Mouse (Mus musculus): ENCODE data around the gene Arhgap44. TPM values are rescaled to one million over a fixed set of nuclear protein-coding genes. Genes with fewer than 3 reads are reported as not detected.

The Arhgap44 gene
- polyA plus RNA-seq, 1 experiment from 2014 or later, result 4.2 TPM

DNA sequence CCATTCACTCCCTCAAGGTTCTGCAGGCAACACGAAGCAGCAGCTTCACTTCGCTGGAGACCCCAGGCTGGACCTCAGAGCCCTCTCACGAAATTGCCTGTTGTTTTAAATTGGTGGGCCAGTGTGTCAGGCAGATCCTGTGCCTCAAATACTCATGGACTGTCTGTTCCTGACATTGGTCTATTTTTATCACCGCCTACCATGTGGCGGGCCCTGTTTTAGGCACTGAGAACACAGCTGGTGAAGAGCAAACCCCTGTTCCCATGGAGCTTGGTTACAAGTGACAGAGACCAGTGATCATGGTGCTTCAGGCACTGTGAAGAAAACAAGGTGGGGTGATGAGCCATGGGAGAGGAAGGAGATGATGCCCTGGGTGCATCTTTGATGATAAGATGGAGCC lies 93.2 kb downstream of the Arhgap44 start:
- no peaks in the 10 kb centered on the region for H3K4me1 ChIP-seq (ENCODE audit: control insufficient read depth, insufficient read depth, low read length)
- H3K9ac ChIP-seq (ENCODE audit: low read depth, low read length), result no peak overlapping the region
- no peaks in the 10 kb centered on the region for H3K36me3 ChIP-seq (ENCODE audit: control insufficient read depth, insufficient read depth, low read length)
- no peak for ATAC-seq
- no peak overlapping the region for H3K4me3 ChIP-seq (ENCODE audit: low read length)
- WGBS, result 89% methylated on average over 5 of the region's 5 CpGs
- H3K27ac ChIP-seq (ENCODE audit: low read length), result no peak overlapping the region
- no peaks in the 10 kb centered on the region for H3K9me3 ChIP-seq (ENCODE audit: control insufficient read depth, low read length)
- no peaks in the 10 kb centered on the region for H3K27me3 ChIP-seq (replicated peaks; ENCODE audit: control insufficient read depth, insufficient read depth, low read length)
- no peak overlapping the region for H3K4me2 ChIP-seq (ENCODE audit: low read depth, low read length)

DNA sequence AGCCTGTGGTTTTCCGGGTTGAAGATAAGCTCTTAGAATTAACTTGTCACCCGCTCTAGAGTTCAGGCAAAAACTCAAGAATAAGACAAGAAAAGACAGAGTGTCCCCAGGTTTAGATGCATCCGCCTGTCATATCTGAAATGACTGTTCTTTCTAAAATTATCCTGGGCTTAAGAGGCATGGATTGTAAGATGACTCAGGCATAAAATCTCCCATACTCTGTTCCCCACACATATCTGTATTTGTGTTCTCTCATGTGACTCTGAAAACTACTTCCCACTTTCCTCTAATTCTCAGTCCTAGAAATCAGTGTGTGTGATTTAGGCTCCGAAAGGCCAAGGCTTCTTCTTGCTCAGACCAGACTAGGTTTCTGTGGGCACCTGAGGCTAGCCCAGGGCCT lies 93.7 kb downstream of the Arhgap44 start:
- Histone ChIP-seq H3K9ac (ENCODE audit: low read depth, low read length) (no peak overlapping the region), H3K27ac (ENCODE audit: low read length) (no peak overlapping the region), H3K9me3 (ENCODE audit: control insufficient read depth, low read length) (no peaks in the 10 kb centered on the region), H3K4me1 (ENCODE audit: control insufficient read depth, insufficient read depth, low read length) (no peaks in the 10 kb centered on the region), H3K36me3 (ENCODE audit: control insufficient read depth, insufficient read depth, low read length) (no peaks in the 10 kb centered on the region), H3K4me3 (ENCODE audit: low read length) (no peak overlapping the region), H3K27me3 (replicated peaks; ENCODE audit: control insufficient read depth, insufficient read depth, low read length) (no peaks in the 10 kb centered on the region), H3K4me2 (ENCODE audit: low read depth, low read length) (no peak overlapping the region)
- WGBS, result 91% methylated on average over 4 of the region's 4 CpGs
- ATAC-seq, result no peak

DNA sequence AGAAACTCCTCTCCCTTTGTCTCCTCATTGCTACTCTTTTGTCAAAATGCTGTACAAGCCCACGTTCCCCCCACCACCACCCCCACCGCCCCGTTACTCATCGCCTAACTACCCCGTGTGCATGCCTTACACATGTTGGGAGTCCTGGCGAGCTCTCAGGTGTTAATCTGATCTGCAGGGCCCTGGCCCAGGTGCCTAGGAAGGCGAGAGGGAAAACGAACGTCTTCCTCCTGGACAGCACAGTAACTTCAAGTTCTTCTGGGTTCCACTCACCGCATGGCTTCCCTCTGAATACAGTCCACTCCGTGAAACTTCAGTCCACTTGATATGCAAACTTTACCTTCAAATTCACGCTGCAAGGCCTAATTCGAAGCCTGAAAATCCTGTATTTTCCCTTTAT lies 97.6 kb downstream of the Arhgap44 start:
- Histone ChIP-seq H3K27ac (ENCODE audit: low read length) (no peak overlapping the region), H3K4me3 (ENCODE audit: low read length) (no peak overlapping the region), H3K27me3 (replicated peaks; ENCODE audit: control insufficient read depth, insufficient read depth, low read length) (no peaks in the 10 kb centered on the region), H3K9me3 (ENCODE audit: control insufficient read depth, low read length) (no peaks in the 10 kb centered on the region), H3K4me1 (ENCODE audit: control insufficient read depth, insufficient read depth, low read length) (no peaks in the 10 kb centered on the region), H3K4me2 (ENCODE audit: low read depth, low read length) (no peak overlapping the region), H3K36me3 (ENCODE audit: control insufficient read depth, insufficient read depth, low read length) (no peaks in the 10 kb centered on the region), H3K9ac (ENCODE audit: low read depth, low read length) (no peak overlapping the region)
- WGBS, result 86% methylated on average over 13 of the region's 13 CpGs
- no peak for ATAC-seq

DNA sequence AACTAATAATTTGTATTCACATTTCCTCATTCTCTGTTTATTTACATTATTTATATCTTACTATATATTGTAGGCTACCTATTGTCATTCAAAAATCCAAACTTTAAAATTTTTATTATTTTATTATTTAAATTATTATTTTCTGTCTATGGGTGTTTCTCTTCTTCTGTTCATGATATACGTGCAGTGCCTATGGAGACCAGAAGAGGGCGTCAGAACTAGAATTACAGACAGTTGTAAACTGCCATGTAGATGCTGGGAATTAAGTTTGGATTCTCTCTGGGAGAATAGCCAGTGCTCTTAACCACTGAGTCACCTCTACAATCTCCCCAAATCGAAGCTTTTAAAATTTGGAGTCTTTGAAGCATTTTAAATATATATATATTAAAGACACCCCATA lies 101.3 kb downstream of the Arhgap44 start:
- H3K9ac ChIP-seq (ENCODE audit: low read depth, low read length), result no peak overlapping the region
- H3K36me3 ChIP-seq (ENCODE audit: control insufficient read depth, insufficient read depth, low read length), result no peaks in the 10 kb centered on the region
- H3K4me3 ChIP-seq (ENCODE audit: low read length), result no peak overlapping the region
- H3K27me3 ChIP-seq (replicated peaks; ENCODE audit: control insufficient read depth, insufficient read depth, low read length), result no peaks in the 10 kb centered on the region
- H3K4me2 ChIP-seq (ENCODE audit: low read depth, low read length), result no peak overlapping the region
- H3K9me3 ChIP-seq (ENCODE audit: control insufficient read depth, low read length), result no peaks in the 10 kb centered on the region
- H3K4me1 ChIP-seq (ENCODE audit: control insufficient read depth, insufficient read depth, low read length), result no peaks in the 10 kb centered on the region
- WGBS, result 60% methylated on average over 3 of the region's 3 CpGs
- H3K27ac ChIP-seq (ENCODE audit: low read length), result no peak overlapping the region
- no peak for ATAC-seq

DNA sequence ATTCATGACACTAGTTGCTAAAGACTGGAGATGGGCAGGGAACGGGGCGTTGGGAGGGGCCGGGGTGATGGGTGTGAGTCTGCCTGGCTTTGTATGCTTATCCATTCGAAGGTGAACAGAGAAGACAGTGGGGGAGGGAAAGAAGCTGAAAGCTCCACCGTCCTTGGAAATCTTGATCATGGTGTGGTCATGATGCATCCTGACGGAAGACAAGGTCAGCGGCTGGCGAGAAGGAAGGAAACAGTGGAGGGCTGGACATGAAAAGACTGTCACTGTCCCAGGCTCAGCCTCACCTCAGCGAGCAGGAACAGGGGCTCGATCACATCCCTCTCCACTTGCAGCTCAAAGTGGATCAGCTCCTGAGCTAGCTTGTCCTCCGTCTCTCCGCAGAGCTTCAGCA lies 103.2 kb downstream of the Arhgap44 start:
- H3K36me3 ChIP-seq (ENCODE audit: control insufficient read depth, insufficient read depth, low read length), result no peaks in the 10 kb centered on the region
- no peak overlapping the region for H3K9ac ChIP-seq (ENCODE audit: low read depth, low read length)
- no peak overlapping the region for H3K4me3 ChIP-seq (ENCODE audit: low read length)
- no peaks in the 10 kb centered on the region for H3K4me1 ChIP-seq (ENCODE audit: control insufficient read depth, insufficient read depth, low read length)
- no peak overlapping the region for H3K27ac ChIP-seq (ENCODE audit: low read length)
- H3K4me2 ChIP-seq (ENCODE audit: low read depth, low read length), result no peak overlapping the region
- no peaks in the 10 kb centered on the region for H3K27me3 ChIP-seq (replicated peaks; ENCODE audit: control insufficient read depth, insufficient read depth, low read length)
- WGBS, result 92% methylated on average over 12 of the region's 12 CpGs
- H3K9me3 ChIP-seq (ENCODE audit: control insufficient read depth, low read length), result no peaks in the 10 kb centered on the region
- no peak for ATAC-seq

DNA sequence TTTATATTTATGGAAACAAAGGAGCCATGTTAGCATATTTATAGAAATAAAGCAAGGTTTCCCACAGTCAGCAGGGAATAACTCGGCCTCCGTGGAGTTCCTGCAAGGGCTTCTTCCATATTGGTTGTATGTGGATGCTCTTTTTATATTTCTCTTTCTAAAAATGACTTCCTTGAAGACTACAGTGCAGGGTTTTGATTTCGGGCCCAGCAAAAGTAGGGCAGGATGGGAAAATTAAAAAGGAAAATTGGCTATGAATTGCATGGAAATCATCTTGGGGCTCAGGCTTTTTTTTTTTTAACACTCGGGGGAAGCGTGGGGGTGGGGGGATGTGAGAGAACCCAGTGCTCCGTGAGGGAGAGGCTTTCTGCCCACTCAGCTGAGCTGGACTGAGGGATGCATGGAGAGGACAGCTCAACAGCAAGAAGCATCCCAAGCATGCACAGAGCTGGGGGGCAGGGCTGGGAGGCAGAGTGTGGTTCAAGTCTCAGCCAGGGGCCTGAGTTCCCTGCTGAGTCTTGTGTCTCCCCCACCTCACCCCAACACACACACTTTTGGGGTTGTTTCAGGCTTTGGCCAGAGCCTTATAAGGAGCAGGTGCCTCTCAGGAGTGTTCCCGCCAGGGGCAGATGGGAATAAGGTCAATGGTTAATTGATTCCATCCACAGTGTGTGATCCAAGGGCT lies 104.4 kb downstream of the Arhgap44 start:
- H3K36me3 ChIP-seq (ENCODE audit: control insufficient read depth, insufficient read depth, low read length), result no peaks in the 10 kb centered on the region

DNA sequence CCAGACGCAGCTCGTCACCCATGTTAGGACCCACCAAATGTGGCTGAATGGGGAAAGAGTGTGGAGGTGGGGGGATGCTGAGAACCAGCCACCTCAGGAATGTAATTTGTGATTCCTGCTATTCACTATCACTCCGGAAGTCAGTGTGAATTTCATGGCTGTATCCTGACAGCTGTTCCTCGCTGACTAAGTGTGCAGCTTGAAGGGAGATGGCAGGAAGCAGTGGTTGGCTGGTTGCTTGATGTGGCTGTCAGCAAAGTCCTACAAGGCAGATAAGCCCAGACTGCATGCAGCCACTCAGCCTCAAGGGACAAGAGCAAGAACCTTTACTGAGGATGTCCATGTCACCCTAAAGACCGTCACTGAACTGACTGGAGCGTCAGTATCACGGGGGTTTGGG lies 107.2 kb downstream of the Arhgap44 start:
- H3K9me3 ChIP-seq (ENCODE audit: control insufficient read depth, low read length), result no peaks in the 10 kb centered on the region
- H3K36me3 ChIP-seq (ENCODE audit: control insufficient read depth, insufficient read depth, low read length), result no peaks in the 10 kb centered on the region
- no peaks in the 10 kb centered on the region for H3K4me1 ChIP-seq (ENCODE audit: control insufficient read depth, insufficient read depth, low read length)
- no peaks in the 10 kb centered on the region for H3K27me3 ChIP-seq (replicated peaks; ENCODE audit: control insufficient read depth, insufficient read depth, low read length)
- H3K4me2 ChIP-seq (ENCODE audit: low read depth, low read length), result no peak overlapping the region
- ATAC-seq, result no peak
- H3K4me3 ChIP-seq (ENCODE audit: low read length), result no peak overlapping the region
- 84% methylated on average over 7 of the region's 7 CpGs for WGBS
- H3K9ac ChIP-seq (ENCODE audit: low read depth, low read length), result no peak overlapping the region
- H3K27ac ChIP-seq (ENCODE audit: low read length), result no peak overlapping the region

More for the DNA sequence above, 104.4 kb downstream of the Arhgap44 start:
- Histone ChIP-seq H3K27ac (ENCODE audit: low read length) (no peak overlapping the region), H3K4me3 (ENCODE audit: low read length) (no peak overlapping the region), H3K27me3 (replicated peaks; ENCODE audit: control insufficient read depth, insufficient read depth, low read length) (no peaks in the 10 kb centered on the region), H3K4me2 (ENCODE audit: low read depth, low read length) (no peak overlapping the region), H3K9ac (ENCODE audit: low read depth, low read length) (no peak overlapping the region), H3K9me3 (ENCODE audit: control insufficient read depth, low read length) (no peaks in the 10 kb centered on the region), H3K4me1 (ENCODE audit: control insufficient read depth, insufficient read depth, low read length) (no peaks in the 10 kb centered on the region)
- 68% methylated on average over 7 of the region's 7 CpGs for WGBS
- ATAC-seq, result no peak

DNA sequence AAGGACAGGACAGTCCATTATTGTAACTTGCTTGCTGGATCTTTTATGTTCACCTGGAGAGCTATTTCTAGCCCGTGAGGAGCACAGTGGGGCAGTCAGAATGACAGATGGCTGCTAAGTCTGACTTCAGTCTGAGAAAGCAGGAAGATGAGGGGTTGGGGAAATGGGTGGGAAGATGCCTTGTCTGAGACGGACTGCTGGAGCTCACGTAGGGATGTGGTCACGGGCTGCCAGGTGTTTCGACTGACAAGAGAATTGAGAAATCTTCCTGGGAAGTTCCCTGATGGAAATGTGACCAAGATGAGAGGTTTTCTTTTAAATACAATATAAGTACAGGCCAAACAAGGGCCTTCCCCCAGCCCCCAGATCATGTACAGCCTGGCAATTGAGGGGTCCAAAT lies 108.5 kb downstream of the Arhgap44 start:
- Histone ChIP-seq H3K36me3 (ENCODE audit: control insufficient read depth, insufficient read depth, low read length) (no peaks in the 10 kb centered on the region), H3K9me3 (ENCODE audit: control insufficient read depth, low read length) (no peaks in the 10 kb centered on the region), H3K4me2 (ENCODE audit: low read depth, low read length) (no peak overlapping the region), H3K4me1 (ENCODE audit: control insufficient read depth, insufficient read depth, low read length) (no peaks in the 10 kb centered on the region), H3K9ac (ENCODE audit: low read depth, low read length) (no peak overlapping the region), H3K4me3 (ENCODE audit: low read length) (no peak overlapping the region), H3K27me3 (replicated peaks; ENCODE audit: control insufficient read depth, insufficient read depth, low read length) (no peaks in the 10 kb centered on the region), H3K27ac (ENCODE audit: low read length) (no peak overlapping the region)
- no peak for ATAC-seq
- 64% methylated on average over 5 of the region's 5 CpGs for WGBS

DNA sequence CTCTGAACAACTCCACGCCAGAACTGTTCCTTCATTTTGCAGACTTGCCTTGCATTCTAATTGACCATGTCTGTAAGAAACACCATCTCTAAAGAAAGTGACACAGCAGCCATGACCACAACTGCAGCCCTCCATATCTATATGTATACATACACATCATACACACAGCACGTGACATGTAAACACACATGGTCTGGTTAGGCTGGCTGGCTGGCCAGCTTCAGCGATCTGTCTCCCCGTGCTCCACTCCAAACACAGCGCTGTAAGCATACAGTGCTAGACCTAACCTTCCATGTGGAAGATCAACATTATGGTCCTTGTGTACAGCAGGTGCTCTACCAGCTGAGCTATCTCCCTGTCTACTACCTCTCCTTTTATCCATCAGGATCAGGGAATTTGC lies 111.9 kb downstream of the Arhgap44 start:
- H3K27me3 ChIP-seq (replicated peaks; ENCODE audit: control insufficient read depth, insufficient read depth, low read length), result no peaks in the 10 kb centered on the region
- H3K4me1 ChIP-seq (ENCODE audit: control insufficient read depth, insufficient read depth, low read length), result no peaks in the 10 kb centered on the region
- H3K4me2 ChIP-seq (ENCODE audit: low read depth, low read length), result no peak overlapping the region
- ATAC-seq, result no peak
- no peaks in the 10 kb centered on the region for H3K9me3 ChIP-seq (ENCODE audit: control insufficient read depth, low read length)
- no peak overlapping the region for H3K4me3 ChIP-seq (ENCODE audit: low read length)
- no peaks in the 10 kb centered on the region for H3K36me3 ChIP-seq (ENCODE audit: control insufficient read depth, insufficient read depth, low read length)
- H3K27ac ChIP-seq (ENCODE audit: low read length), result no peak overlapping the region
- H3K9ac ChIP-seq (ENCODE audit: low read depth, low read length), result no peak overlapping the region
- WGBS, result 72% methylated on average over 5 of the region's 5 CpGs

DNA sequence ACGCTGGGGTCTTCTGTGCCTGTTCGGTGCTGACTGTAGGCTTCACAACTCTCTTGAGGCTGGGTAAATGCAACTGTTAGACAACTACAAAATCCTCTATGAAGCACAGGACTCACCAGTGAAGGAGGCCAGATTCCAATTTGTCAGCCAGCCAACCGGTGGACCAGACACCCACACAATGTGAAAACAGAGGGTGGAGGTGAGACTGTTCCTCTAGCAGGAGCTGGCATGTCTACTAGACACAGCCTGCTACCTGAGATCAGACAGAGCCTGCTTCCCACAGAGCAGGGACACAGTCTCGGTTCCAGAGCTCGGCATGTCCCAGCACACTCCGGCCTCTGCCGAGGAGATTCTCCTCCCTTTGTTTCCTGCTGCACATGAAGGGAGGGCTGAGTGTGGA lies 113.7 kb downstream of the Arhgap44 start:
- Histone ChIP-seq H3K4me2 (ENCODE audit: low read depth, low read length) (no peak overlapping the region), H3K4me1 (ENCODE audit: control insufficient read depth, insufficient read depth, low read length) (no peaks in the 10 kb centered on the region), H3K36me3 (ENCODE audit: control insufficient read depth, insufficient read depth, low read length) (no peaks in the 10 kb centered on the region), H3K4me3 (ENCODE audit: low read length) (no peak overlapping the region), H3K27me3 (replicated peaks; ENCODE audit: control insufficient read depth, insufficient read depth, low read length) (no peaks in the 10 kb centered on the region), H3K9ac (ENCODE audit: low read depth, low read length) (no peak overlapping the region), H3K27ac (ENCODE audit: low read length) (no peak overlapping the region), H3K9me3 (ENCODE audit: control insufficient read depth, low read length) (no peaks in the 10 kb centered on the region)
- 82% methylated on average over 7 of the region's 7 CpGs for WGBS
- no peak for ATAC-seq

Data from intestine, embryonic 16.5 days (tissue).